Mouse (Mus musculus) lung, adult 18-20 months (tissue): ENCODE results near the gene Znrd1.
A peak's percentile ranks its signal among the peaks of the same experiment; 100 is the strongest.
"Not testable (repeated sequence)": the region's sequence is repeated elsewhere in the genome, so short reads cannot be mapped to it uniquely, and the experiment has no call there.

Source experiments
- DNase-seq, 2 experiments: peaks; one replicate each; pipeline ENCODE4 v3.0.0; 2022; ENCODE audit warnings: mixed read lengths in 2 of 2

Znrd1 gene

DNA sequence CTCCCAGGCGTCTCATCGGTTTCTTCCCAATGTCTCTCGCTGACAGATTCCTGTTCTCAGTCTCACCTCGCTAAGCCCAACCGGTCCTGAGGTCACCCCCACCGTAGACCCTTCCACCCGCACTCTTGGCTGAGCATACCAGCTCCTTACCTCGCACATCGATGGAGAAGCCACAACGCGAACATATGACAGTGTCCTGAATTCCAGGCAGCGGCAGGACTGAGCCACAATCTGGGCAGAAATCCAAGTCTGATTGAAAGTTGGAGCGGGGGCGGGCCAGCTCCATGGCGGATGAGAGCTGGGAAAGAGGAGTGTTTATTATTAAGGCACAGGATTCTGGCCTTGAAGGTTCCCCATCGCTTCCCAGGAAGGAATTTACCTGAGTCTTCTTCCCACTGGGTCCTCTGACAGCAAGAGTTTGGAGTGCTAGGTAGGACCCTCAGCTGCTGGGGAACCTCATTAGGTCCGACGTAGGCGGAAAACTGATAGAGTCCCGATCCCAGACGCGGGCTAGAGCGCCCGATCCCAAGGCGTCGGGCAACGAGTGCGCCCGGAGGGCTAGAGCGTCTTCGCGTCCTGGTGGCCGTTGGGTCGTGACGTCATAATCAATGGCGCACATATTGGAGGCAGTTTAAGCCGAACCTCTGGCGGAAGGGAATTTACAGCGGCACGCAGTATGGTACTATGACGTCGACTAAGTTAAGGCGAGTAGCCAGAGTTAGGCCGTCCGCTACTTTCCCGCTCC, at the start of gene Znrd1, which contains the start of gene Znrd1as:
Znrd1 (minus strand) TSS at position 561 of the 745 bp plus-strand sequence.
Znrd1as (plus strand) TSS at position 594 of the 745 bp plus-strand sequence.
- peak; percentile 94 to 96 for DNase-seq

DNA sequence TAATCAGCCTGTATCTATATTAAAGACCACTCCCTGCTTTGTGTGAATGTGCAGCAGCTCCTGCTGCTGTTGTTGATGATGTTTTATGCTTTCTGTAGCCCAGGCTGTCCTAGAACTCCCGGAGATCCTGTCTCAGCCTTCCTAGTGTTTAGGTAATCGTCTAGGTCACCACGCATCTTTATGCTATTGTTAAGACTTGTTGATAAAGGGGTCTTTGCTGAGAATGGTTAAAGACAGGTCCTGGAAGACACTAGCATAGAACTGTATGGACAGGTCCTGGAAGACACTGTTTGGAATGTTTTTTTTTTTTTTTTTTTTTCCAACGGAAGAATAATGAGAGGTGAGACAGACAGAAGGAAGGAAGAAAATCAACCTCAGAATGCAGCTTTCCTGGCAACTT, 45.0 kb upstream of the Znrd1 start:
- no peak for DNase-seq

DNA sequence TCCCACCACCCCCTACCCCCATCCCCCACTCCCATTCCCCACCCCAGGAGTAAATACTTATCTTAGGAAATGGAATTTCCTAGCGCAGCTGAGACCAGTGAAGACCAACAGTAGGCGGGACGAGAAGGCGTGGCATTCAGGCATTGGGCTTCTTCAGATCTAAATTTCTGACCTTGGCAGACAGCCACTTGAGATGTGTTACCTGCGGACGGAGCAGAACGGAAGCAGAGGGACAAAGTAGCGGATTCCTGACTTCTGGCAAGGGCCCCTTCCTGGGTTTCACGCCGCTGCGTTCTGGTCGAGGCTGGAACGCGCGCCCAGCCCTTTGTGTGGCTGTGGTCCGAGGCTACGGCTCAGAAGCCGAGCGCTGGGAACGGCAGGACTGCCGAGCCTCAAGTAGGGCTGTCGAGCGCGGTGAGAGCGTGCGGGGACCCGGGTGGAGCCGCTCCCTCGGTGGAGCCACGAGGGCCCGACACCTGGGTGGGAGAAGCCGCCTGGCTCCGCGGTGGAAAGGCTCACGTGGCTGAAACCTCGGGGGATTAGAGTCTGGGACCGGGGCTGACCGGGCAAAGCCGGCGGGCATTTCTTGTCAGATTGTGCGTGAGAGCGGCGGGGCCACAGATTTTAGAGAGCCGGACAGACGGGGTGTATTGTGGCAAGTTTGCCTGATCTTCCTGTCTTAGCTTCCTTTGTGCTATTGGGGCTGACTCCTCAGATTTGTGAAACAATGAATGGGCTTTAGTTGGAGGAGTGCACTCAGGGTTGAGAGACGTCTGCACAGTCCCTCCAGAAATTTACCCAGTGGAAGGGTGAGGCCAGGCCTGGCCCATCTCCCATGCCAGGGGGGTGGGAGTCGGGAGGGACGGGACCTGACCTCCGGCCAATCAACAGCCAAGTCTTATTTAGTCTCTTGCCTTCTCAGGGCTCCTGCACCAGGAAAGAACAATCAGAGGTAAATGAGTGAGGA, 44.3 kb upstream of the Znrd1 start:
- peak; percentile 84 to 89 for DNase-seq

DNA sequence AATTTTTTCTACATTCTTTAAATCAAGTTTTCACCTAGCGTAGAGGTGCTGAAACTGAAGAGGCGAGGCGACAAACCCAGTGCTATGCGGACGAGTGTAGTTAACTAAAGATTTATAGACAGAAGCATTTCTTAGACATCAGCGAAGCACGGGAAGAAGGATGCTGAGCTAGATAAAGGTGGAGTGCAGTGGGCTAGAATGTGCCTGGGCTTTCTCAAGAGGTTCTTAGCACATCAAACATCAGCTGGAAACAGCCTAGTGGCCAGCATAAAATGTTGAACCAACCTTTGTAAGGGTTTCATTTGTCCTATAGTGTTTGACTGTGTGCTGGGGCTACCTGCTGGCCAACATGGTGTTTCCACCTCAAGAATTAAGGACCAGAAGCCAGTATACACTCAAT, 42.5 kb upstream of the Znrd1 start, which contains the start of gene Zfp57:
Zfp57 (plus strand) TSS at position 301 of the 400 bp plus-strand sequence.
- DNase-seq = no peak

DNA sequence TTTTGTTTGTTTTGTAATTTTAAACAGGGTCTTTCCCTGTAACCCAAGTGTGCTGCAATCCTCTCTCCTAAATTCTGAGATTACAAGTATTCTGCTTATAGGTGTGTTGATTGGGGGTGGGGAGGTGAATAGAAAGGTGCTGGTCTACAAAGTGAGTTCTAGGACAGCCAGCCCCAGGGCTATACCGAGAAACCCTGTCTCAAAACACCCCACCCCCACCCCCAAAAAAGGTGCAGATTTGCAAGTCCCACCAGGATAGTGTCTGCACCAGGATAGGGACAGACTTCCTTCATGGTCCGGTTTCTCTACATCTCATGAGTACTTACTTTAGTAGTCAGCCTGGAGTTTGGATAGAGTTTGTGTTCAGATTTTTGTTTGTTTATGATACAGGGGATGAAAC, 40.1 kb upstream of the Znrd1 start:
- no peak for DNase-seq

DNA sequence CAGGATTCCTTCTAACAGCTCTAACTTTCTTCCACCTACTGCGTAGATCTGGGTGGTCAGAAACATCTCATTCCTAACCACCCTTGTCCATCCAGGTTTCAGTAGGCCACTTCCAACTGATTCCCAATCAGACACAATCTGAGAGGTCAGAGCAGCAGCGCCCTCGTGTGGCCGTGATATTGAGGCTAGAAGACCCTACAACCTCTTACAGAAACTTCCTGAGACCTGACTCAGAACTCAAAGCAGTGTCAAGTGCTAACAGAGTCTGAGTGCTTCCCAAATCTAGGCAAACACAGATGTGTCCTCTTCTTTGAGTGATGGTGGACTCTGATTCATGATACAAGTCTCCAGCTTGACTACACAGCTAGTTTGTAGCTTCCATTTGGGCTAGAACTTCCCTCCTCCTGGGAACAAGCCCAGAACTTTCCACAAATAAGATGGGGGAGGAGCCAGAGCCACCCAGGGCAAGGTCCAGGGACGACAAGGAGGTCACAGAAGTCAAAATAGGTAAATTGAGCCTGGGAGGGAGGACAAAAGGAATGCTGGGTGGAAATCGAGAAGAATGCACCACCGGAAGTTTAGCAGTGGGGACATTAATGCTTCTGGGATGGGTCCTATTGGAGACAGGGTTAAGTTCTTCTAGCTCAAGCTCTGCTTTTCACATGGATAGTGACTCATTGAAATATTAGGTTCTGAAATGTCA, 38.8 kb upstream of the Znrd1 start:
- peak; percentile 83 to 87 for DNase-seq

DNA sequence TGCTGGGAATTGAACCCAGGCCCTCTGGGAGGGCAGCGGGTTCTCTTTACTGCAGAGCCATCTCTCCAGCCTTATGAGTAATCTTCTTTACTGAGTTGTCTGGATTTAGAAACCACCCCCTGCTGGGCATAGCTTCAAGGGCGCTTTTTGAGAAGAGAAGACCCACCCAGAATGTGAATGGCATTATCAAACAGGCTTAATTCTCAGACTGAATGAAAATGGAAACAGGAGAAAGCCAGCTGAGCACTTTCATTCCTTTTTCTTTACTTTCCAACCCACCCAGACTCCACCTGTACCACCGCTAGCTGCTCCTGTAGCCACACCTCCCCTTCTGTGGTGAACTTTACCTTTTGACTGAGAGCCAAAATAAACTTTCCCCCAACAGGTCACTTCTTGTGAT, 37.1 kb upstream of the Znrd1 start:
- no peak for DNase-seq

DNA sequence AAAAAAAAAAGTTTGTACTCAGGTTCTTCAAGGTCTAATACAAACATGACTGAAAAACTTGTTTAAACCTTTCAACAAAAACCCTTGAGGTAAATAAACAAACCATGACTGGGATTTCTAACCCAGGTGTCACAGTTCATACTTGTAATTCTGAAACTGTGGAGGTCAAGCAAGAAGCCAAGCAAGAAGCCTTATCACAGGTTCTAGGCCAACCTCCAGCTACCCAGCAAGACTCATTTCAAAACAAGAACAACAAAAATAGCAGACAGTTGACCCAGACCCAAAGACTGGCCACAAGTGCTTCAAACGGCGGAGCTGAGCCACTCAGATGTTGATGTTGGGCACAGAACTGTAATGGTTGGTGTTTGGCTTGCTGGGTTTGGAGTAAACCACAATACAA, 36.2 kb upstream of the Znrd1 start:
- no peak for DNase-seq

DNA sequence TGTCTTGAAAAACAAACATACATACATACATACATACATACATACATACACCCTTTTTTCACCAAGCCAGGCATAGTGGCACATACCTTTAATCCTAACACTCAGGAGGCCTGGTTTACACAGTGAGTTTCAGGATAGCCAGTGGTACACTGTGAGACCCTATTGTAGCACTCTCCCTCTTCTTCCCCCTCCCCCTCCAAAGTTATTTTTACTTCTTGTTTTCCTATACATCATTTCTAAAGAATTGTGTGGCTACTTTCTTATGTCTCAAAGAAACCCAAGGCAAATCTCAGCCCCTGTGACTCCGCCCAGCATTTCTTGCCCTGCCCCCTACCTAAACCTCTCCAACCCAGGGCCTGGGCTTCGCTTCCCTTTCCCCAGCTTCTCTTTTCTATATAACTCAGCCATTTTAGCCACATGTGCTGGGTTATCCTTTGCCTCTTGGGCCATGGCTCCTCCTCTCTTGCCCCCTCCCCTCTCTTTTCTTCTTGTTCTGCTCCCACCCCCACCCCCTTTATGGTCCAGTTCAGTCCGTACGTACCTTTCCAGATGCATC, 35.5 kb upstream of the Znrd1 start:
- no peak for DNase-seq

DNA sequence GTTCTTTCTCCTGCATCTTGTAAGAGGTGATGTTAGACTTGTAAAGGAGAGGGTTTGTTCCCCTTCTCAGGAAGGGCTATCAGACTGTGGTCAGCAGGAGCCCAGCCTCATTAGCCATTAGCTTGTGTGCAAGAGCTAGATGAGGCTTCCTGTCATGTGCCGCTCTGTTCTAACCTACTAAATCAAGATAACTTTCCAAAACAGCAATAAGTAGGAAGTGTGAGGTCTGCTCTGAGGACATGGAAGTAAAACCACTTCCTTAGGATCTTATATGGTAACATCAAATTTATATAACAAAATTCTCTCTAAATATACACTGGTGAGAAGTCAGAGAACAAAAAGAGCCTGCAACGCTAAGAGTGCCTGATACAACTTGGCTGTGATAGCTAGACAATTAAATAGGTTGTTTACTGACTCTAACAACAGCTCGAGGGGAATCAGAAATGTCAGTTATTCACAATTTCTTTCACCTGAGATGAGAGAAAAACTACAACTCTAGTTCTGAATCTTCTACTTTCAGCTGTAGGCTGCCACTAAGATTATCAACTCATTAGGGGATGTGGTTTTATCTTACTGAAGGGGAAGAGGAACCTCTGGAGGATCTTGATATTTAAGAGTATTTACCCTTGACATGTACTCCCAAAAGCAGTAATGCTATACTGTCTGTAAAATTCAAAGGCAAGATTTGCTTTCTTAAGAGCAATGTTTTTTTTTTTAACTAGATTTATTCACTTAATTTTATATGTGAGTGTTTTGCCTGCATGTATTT, 34.2 kb upstream of the Znrd1 start:
- no peak for DNase-seq

DNA sequence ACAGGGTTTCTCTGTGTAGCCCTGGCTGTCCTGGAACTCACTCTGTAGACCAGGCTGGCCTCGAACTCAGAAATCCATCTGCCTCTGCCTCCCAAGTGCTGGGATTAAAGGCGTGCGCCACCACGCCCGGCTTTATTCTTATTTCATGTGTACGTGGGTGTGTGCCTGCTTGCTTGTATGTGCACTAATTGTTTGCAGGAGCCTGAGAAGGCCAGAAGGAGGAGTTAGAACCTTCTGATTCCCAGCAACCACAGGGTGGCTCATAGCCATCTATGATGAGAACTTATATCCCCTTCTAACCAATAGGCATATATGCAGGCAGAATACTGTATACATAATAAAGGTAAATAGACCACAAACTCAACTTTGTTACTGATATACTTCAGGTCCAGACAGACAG, 32.3 kb upstream of the Znrd1 start:
- DNase-seq = not testable (repeated sequence)

DNA sequence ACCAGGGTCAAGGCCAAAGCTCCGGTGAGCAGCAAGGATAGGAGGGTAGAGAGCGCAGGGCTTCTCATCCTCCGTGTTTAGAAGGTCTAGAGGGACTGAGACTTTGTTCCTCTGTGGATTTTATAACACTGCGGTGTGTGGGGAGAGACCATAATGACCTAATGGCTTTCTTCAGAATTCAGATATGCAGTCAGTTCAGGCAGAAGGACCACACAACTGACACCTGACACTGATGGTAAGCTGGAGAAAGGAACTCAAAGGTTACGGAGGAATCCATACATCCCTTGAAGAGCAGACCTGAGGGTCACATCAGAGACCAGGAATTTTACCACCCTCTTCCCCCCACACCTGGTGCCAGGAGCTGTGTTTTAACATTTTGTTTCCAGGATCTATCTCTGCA, 31.1 kb upstream of the Znrd1 start, which contains the start of gene H2-M5:
H2-M5 (minus strand) TSS at position 101 of the 400 bp plus-strand sequence.
- no peak for DNase-seq

DNA sequence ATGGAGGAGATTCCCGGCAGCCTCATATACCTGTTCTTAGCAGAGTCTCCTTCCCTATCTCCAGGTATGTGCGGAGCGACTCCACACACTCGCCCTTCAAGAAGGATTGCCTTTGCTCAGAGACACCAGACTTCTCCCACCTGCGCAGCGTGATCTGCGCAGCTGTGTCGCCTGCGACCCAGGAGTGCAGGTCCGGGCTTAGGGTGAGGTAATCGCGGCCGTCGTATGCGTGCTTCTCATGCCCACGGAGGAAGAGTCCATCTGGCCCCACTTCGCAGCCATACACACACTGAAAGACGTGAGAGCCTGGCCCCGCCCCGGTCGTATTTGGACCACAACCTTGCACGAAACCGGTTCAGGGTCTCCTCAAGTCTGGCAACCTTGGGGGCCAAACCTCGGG, 30.1 kb upstream of the Znrd1 start:
- no peak for DNase-seq

DNA sequence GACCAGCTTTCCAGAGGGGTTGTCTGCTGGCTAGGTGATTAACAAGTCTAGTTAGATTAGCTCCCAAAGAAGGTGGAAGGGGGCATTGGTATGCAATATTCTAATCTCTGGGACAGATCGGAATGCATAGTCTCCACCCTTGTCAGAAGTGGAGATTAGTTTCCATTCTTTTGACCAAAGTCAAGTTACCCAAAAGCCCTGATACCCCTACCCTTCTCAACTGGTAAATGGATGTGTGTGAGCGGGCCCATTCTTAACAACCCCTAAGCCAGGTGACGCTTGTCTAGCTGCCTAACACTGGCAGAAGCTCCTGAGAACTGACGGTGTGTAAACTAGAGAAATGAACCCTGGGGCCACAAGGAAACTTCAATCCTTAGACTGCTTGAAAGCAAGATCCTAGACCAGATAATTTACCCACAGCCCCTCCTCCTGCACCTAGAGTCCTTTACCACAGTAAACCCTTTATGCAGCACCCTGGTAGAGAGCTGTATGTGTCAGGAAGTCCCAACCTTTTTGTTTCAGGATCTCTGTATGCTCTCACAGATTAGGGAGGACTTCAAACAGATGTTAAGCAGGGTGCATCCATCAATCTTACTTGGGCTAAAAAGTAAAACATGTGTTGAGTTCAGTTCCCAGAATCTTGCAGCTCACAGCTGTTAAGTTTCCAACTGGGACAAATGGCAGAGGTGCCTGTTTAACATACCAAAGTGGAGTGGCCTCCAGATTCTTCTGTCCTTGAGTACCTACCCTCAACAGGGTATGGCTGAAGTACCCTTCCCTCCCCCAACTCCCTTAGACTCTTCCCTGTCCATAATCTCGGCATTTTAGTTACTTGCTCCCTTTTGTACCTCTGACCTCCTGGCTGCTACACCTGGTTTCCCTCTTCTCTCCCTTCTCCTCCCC, 24.1 kb upstream of the Znrd1 start:
- peak; percentile 30 to 44 for DNase-seq

DNA sequence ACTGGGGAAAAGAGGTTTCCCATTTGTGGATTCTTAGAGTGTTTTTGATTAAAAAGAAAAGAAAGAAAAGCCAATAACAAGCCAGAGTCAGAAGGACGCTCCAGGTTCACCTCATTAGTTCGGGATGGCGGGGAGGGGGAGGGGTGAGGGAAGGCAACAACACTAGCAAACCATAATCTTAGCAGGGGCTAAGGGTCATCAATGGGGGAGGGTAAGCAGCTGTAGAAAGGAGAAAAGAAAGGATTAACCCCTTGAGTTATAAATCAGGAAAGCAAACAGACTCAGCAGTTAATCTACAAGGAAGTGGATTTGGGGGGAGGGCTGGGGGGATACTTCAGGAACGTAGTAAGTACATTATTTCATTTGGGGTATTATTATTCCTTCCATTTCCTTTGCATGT, 23.5 kb upstream of the Znrd1 start:
- DNase-seq = no peak

DNA sequence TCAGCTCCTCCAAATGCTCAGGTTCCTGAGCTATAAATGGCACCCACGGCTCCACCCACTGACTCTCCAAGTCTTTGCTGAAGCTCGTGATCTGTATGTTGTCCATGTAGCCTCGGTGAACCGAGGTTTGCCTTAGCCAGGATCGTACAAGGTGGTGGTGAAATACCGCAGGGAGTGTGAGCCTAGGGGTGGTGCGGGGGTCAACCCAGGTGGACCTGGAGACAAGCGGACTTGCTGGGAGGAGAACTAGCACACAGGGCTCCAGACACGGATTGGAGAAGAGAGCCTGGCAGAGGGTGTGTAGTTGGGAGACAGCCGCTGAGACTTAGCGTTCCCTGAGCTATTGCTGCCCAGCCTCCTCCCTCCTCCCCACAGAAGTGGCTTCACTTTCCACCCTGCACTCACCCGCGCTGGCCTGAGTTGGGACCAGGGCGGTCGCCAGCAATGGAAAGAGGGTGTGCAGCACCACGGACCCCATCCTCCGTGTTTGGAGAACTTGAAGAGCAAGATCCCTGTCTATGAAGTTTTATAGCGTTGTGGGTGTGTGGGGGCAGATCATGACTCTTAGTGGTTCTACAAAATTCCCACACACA, 23.0 kb upstream of the Znrd1 start, which contains the start of gene 2410137M14Rik:
2410137M14Rik (minus strand) TSS at position 17 of the 593 bp plus-strand sequence.
- peak in 1 of 2 experiments; percentile 26 for DNase-seq

DNA sequence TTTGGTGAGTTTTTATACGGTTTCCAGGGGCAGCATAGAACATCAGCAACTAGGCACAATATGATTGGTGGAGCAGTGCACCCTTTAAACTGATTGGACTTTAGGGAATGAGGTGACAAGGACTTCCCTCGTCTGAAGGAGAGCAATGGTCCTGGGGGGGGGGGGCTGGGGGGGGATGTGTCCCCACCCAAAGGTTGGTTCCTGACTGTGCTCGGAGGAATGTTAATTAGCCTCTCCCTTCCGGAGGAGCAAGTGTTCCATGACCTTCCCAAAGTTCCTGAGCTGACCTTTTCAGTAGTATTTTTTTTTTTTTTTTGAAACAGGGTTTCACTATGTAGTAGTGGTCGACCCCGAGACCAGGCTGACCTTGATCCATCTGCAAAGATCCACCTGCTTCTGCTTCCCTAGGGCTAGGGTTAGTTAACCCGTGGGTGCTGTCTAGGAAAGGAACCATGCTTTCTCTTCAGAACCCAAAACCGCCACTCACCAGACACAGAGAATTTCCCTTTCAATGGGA, 15.0 kb upstream of the Znrd1 start:
- no peak for DNase-seq

DNA sequence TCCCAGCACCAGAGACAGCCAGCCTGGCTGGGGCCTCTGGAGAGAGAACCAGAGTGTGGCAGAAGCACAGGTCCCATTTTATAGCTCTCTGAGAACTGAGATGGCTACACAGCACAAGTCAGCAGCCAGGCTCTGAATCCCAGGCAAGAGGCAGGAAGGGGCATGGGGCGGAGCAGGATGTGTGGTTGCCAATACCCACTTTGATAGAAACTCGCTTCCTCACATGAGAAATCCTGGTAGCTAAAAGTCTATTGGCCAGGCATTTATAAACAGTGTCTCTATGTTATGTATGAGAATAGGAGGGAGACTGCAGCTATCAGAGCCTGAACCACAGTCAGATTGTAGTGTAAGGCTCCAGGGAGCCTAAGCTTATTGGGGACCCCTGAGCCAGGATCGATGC, 14.4 kb upstream of the Znrd1 start:
- no peak for DNase-seq

DNA sequence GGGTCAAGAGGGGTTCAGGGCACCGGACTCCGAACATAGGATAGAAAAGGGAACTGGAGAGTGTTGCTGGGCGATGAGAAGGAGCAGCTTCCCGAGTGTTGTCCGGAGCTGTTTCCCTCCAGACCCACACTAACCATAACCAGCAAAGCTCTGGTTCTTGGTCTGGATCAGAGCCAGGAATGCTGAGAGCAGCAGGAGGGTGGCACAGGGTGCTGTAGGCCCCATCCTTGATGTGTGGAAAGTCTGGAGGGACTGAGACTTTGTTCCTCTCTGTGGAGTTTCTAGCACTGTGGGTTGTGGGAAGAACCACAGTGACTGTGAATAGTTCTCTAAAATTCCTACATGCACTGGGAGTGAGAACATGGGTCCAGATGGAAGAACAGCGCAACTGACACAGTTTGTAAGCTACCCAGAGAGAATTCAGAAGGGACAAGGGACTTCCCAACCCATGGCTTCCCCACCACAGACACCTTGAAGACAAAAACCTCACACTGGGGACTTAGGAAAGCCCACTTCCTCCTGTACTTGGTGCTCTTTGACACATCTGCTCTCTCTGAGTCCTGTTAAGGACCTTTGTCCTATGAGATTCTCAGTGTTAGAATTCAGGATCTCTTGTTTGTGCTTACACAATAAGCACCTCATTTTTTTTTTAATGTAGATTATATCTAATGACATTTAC, 13.0 kb upstream of the Znrd1 start:
- DNase-seq = no peak
